Mouse (Mus musculus) kidney, adult 2 months (tissue): Measurements from ENCODE around the gene Ppp3ca. TPM values are rescaled to one million over a fixed set of nuclear protein-coding genes. Genes with fewer than 3 reads are reported as not detected.
A peak's percentile ranks its signal among the peaks of the same experiment; 100 is the strongest.

ENCODE experiments used
- DNase-seq: peaks from one replicate; pipeline ENCODE4 v3.0.0; 2021
- H3K27ac ChIP-seq: fragments of 200-500 bp; 2 replicates; pipeline ENCODE4 v1.5.1; 2012; ENCODE audit warnings: low read depth, low read length, control low read depth, inconsistent platforms; ENCODE audit not compliant: insufficient read depth
- H3K27me3 ChIP-seq: fragments of 200-500 bp; replicated peaks from 2 replicates; pipeline ENCODE4 v1.6.1; 2012; ENCODE audit warnings: mild to moderate bottlenecking, moderate library complexity, low read length, inconsistent platforms; ENCODE audit not compliant: control insufficient read depth, insufficient read depth
- H3K36me3 ChIP-seq: fragments of 200-500 bp; 2 replicates; pipeline ENCODE4 v1.6.1; 2012; ENCODE audit warnings: mild to moderate bottlenecking, moderate library complexity, low read length, inconsistent platforms; ENCODE audit not compliant: control insufficient read depth, insufficient read depth
- H3K4me1 ChIP-seq: fragments of 200-500 bp; 2 replicates; pipeline ENCODE4 v1.6.1; 2011; ENCODE audit warnings: low read length; ENCODE audit not compliant: control insufficient read depth, insufficient read depth
- H3K4me3 ChIP-seq: fragments of 200-500 bp; 2 replicates; pipeline ENCODE4 v1.5.1; 2011; ENCODE audit warnings: mild to moderate bottlenecking, low read depth, low read length, control low read depth; ENCODE audit not compliant: insufficient read depth
- CTCF ChIP-seq: fragments of 200-500 bp; conservative IDR thresholded peaks from 2 replicates; pipeline ENCODE4 v1.5.1; 2011; ENCODE audit warnings: low read depth, mild to moderate bottlenecking, control low read depth, low read length, moderate library complexity, mixed read lengths; ENCODE audit not compliant: insufficient read depth, insufficient read length
- POLR2A ChIP-seq: fragments of 200-500 bp; IDR thresholded peaks from one replicate; pipeline ENCODE4 v1.6.1; 2011; ENCODE audit warnings: low read depth, low read length, control low read depth
- WGBS: fragments of 180-500 bp; shearing (Covaris S2); methylation state at CpG from one replicate; pipeline ENCODE4 v1.1.7; 2018; 5-methylcytosine and 5-hydroxymethylcytosine counted together
- polyA plus RNA-seq: library from polyadenylated mRNA; depleted of rRNA; stranded (reverse); fragments of >200 nt; gene quantifications from 2 replicates; pipeline ENCODE4 v1.2.3, GENCODE M21; 2012

Ppp3ca gene
- polyA plus RNA-seq, 1 experiment = 14.0 TPM

DNA sequence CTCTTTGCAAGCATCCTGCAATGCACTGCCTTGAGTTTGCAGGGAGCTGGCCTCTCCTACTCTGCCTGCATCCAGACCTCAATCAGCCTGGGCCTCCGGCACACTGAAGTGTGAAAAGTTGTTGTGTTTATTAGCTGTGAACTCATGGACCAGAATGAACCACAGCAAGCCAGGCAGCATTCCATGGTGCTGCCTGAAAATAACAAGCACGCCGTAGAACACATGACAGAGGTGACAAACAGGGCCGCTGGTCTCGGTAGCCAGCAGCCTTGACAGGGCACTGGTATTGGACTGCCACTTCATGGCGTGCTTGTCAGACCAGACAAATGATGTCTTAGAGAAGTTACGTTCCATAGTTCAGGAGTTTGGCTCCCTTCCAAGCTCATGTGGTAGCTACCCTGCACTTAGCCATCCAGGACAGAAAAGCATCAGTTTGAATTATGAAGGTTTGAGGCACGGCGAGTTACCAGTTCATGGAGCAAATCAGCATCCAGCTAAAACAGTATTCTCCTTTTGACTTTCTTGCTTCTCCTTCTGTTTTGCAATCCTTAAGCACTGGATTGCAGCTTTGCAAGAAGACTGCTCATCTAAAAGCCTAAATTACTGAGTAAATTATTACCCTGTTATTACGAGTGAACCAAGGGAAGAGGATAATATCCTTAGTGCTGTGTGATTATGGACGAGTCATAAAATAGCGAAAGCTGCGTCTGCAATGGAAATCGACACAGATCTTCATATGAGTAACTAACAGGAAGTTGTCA is 202.0 kb downstream of the Ppp3ca start:
- 21% methylated on average over 14 of the region's 14 CpGs for WGBS
- H3K27me3 ChIP-seq = no peaks in the 10 kb centered on the region
- TF ChIP-seq CTCF (no peak), POLR2A (no peak)
- H3K4me3 ChIP-seq = no peak overlapping the region
- H3K27ac ChIP-seq = peak overlapping the region; percentile 41; the same call in 1 of the 2 replicates
- peak; percentile 62 for DNase-seq
- H3K36me3 ChIP-seq = no peaks in the 10 kb centered on the region; the same call in 1 of the 2 replicates
- peaks cover 13% of the 10 kb centered on the region; the same call in 1 of the 2 replicates for H3K4me1 ChIP-seq

GRCm38 (mm10) chr3:136872533-136873095 is 202.7 kb downstream of the Ppp3ca start:
- H3K27me3 ChIP-seq = no peaks in the 10 kb centered on the region
- H3K4me3 ChIP-seq = no peak overlapping the region
- 49% methylated on average over 8 of the region's 8 CpGs for WGBS
- TF ChIP-seq POLR2A (no peak), CTCF (no peak)
- peak; percentile 28 for DNase-seq
- peaks cover 13% of the 10 kb centered on the region; the same call in 1 of the 2 replicates for H3K4me1 ChIP-seq
- H3K27ac ChIP-seq = no peak overlapping the region
- H3K36me3 ChIP-seq = no peaks in the 10 kb centered on the region; the same call in 1 of the 2 replicates

DNA sequence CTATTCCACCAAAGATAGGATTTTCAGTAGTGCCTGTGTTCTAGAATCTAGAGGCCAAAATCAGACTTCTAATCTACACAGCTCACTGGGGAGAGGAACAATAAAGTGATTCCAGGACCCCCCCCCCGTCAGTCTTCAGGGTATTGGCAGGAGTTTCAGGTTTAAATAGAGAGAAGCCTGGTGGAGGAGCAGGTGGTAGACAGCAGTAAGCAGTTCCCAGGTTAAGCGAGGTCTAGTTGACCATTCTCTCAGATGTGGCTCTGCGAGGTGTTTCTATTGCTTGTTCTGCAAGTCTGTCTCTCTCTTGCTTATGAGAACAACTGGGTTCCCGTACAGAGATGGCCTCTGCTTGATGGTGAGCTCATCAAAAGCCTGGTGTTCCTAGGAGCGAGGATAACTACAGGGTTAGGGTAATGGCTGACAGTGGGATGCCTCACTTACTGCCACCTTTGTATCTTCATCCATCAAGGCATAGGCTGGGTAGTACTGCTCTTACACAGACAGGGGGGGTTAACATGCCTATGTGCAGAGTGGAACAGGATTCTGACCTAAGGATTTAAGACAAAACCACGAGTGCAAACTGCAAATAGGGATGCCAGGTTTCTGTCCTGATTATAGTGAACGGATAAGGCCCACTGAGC is 204.0 kb downstream of the Ppp3ca start:
- WGBS = 89% methylated on average over 7 of the region's 7 CpGs
- H3K4me1 ChIP-seq = peaks cover 13% of the 10 kb centered on the region; the same call in 1 of the 2 replicates

GRCm38 (mm10) chr3:136874566-136874965 is 204.6 kb downstream of the Ppp3ca start:
- TF ChIP-seq CTCF (no peak), POLR2A (no peak)

More for the DNA sequence above, 204.0 kb downstream of the Ppp3ca start:
- Histone ChIP-seq H3K27me3 (no peaks in the 10 kb centered on the region), H3K36me3 (no peaks in the 10 kb centered on the region; the same call in 1 of the 2 replicates), H3K27ac (no peak overlapping the region), H3K4me3 (no peak overlapping the region)
- DNase-seq = no peak
- TF ChIP-seq CTCF (no peak), POLR2A (no peak)

DNA sequence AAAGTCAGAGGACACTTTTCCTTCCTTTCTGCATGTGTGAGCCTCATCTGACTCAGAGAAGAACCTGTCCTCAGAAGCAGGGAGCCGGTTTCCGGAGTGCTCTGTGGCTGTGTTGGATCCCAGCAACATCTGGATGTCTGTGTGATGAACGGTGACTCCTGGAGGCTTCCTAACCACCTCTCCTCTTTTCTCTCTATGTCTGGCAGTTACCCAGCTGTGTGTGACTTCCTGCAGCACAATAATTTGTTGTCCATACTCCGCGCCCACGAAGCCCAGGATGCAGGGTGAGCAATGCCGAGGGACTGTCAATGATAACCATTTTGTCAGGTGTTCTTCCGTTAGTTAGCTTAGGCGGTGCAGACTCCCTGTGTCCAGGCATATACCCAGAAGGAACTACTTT is 217.8 kb downstream of the Ppp3ca start:
- no peak for TF ChIP-seq POLR2A
- TF ChIP-seq CTCF = no peak
- peaks cover 3% of the 10 kb centered on the region for H3K36me3 ChIP-seq
- no peak overlapping the region for H3K4me3 ChIP-seq
- H3K27ac ChIP-seq = no peak overlapping the region
- DNase-seq = peak; percentile 7
- H3K4me1 ChIP-seq = no peaks in the 10 kb centered on the region
- 75% methylated on average over 9 of the region's 9 CpGs for WGBS
- no peaks in the 10 kb centered on the region for H3K27me3 ChIP-seq

More at GRCm38 (mm10) chr3:136874566-136874965, 204.6 kb downstream of the Ppp3ca start:
- no peak for DNase-seq
- WGBS = 84% methylated on average over 5 of the region's 5 CpGs
- Histone ChIP-seq H3K27me3 (no peaks in the 10 kb centered on the region), H3K36me3 (no peaks in the 10 kb centered on the region; the same call in 1 of the 2 replicates), H3K4me1 (peaks cover 13% of the 10 kb centered on the region; the same call in 1 of the 2 replicates), H3K27ac (no peak overlapping the region), H3K4me3 (no peak overlapping the region)

- no peak overlapping the region for H3K27ac ChIP-seq
- DNase-seq = no peak
- peaks cover 5% of the 10 kb centered on the region for H3K36me3 ChIP-seq
- no peak overlapping the region for H3K4me3 ChIP-seq
- TF ChIP-seq CTCF (no peak), POLR2A (no peak)
- no peaks in the 10 kb centered on the region for H3K27me3 ChIP-seq
- WGBS = 80% methylated on average over 3 of the region's 3 CpGs
- no peaks in the 10 kb centered on the region for H3K4me1 ChIP-seq
These were observed 222.2 kb downstream of the Ppp3ca start for GRCm38 (mm10) chr3:136892140-136892539.
